ENCODE assay signal across 23 mouse cellular contexts in the genomic region with DNA sequence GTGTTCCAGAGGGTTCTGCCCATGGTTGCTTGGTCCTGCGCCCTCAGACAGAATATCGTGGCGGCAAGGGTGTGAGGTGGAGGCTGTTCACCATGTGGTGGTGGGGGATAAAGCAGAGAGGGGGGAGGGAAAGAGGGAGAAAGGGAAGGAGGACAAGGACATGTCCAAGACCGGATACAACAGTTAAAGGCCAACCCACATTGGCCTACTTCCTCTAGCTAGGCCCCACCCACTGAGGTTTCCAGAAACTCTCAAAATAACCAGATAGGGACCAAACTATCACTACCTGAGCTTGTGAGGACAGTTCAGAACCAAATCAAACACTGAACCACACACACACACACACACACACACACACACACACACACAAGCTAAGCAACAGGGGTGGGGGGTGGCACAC.
"Had no signal": no experiment of that assay in that cellular context is flagged by ENCODE, and none has a peak within 500 bp of the region (broad histone marks: within the 10 kb centered on the region; RNA-seq: fewer than 3 reads in every experiment).

No protein-coding gene starts in this region.

- H3K9me3 ChIP-seq: limb, embryonic 10.5 days; limb, embryonic 13.5 days; liver, embryonic 12.5 days; liver, embryonic 15.5 days; lung, embryonic 15.5 days; midbrain, embryonic 13.5 days; neural tube, embryonic 13.5 days; stomach, embryonic 15.5 days had no signal

- H3K4me2 ChIP-seq: limb, embryonic 13.5 days; liver, embryonic 12.5 days; liver, embryonic 15.5 days; lung, embryonic 15.5 days; midbrain, embryonic 13.5 days; neural tube, embryonic 13.5 days; stomach, embryonic 15.5 days had no signal

- H3K4me3 ChIP-seq: layer of hippocampus, adult 2 months; limb, embryonic 10.5 days; limb, embryonic 13.5 days; liver, embryonic 12.5 days; liver, embryonic 15.5 days; lung, embryonic 15.5 days; midbrain, embryonic 13.5 days; myocyte; neural tube, embryonic 13.5 days; stomach, embryonic 15.5 days had no signal

- ATAC-seq: liver, embryonic 12.5 days; midbrain, embryonic 13.5 days; midbrain, embryonic 16.5 days had no signal

- H3K4me1 ChIP-seq: liver, embryonic 15.5 days; lung, embryonic 15.5 days; stomach, embryonic 15.5 days had no signal

- DNase-seq: kidney, adult 2 months; kidney, postnatal 25 days; layer of hippocampus, adult 9-11 months; liver; lung, adult 18-20 months; lung, postnatal 10 days; lung, postnatal 36 days; retina, postnatal 1 day; right cerebral cortex, postnatal 25 days; spleen, adult 18-20 months; thymus, postnatal 25 days had no signal

- H3K9ac ChIP-seq: limb, embryonic 13.5 days; liver, embryonic 12.5 days; liver, embryonic 15.5 days; lung, embryonic 15.5 days; midbrain, embryonic 13.5 days; neural tube, embryonic 13.5 days; stomach, embryonic 15.5 days had no signal

- H3K36me3 ChIP-seq: limb, embryonic 10.5 days; limb, embryonic 13.5 days; liver, embryonic 12.5 days; liver, embryonic 15.5 days; lung, embryonic 15.5 days; midbrain, embryonic 13.5 days; neural tube, embryonic 13.5 days; stomach, embryonic 15.5 days had no signal

- H3K27ac ChIP-seq: kidney, postnatal 0 days; layer of hippocampus, adult 2 months; limb, embryonic 10.5 days; limb, embryonic 13.5 days; liver, embryonic 12.5 days; liver, embryonic 15.5 days; lung, embryonic 15.5 days; midbrain, embryonic 13.5 days; neural tube, embryonic 13.5 days; stomach, embryonic 15.5 days had no signal

- H3K27me3 ChIP-seq: liver, embryonic 15.5 days; lung, embryonic 15.5 days had no signal
